Mouse (Mus musculus) heart, adult 2 months (tissue): ENCODE results near the gene Dscam. TPM values are rescaled to one million over a fixed set of nuclear protein-coding genes. Genes with fewer than 3 reads are reported as not detected.

Experiments used
- DNase-seq, 2 experiments: peaks; one replicate each; pipeline ENCODE4 v3.0.0; 2021
- H3K27ac ChIP-seq: fragments of 200-600 bp; 2 replicates; pipeline ENCODE4 v1.8.1; 2022
- H3K27me3 ChIP-seq: fragments of 200-500 bp; 2 replicates; pipeline ENCODE4 v1.6.1; 2012; ENCODE audit warnings: mild to moderate bottlenecking, low read length, inconsistent platforms, mixed read lengths; ENCODE audit not compliant: control insufficient read depth, insufficient read depth
- H3K36me3 ChIP-seq: fragments of 200-500 bp; 2 replicates; pipeline ENCODE4 v1.6.1; 2012; ENCODE audit warnings: low read length, inconsistent platforms; ENCODE audit not compliant: control insufficient read depth, insufficient read depth
- H3K4me1 ChIP-seq: fragments of 200-500 bp; 2 replicates; pipeline ENCODE4 v1.6.1; 2011; ENCODE audit warnings: low read length; ENCODE audit not compliant: control insufficient read depth, insufficient read depth
- H3K4me3 ChIP-seq: fragments of 200-600 bp; 2 replicates; pipeline ENCODE4 v1.8.1; 2022
- H3K79me2 ChIP-seq: fragments of 200-500 bp; replicated peaks from 2 replicates; pipeline ENCODE4 v1.6.1; 2012; ENCODE audit warnings: mild to moderate bottlenecking, inconsistent platforms, low read length, moderate library complexity, mixed read lengths; ENCODE audit not compliant: control insufficient read depth, insufficient read depth
- H3K9ac ChIP-seq: fragments of 200-500 bp; 2 replicates; pipeline ENCODE4 v1.6.1; 2012; ENCODE audit warnings: low read depth, mild to moderate bottlenecking, control low read depth, inconsistent platforms, low read length, mixed read lengths
- CTCF ChIP-seq: fragments of 200-600 bp; IDR thresholded peaks from 2 replicates; pipeline ENCODE4 v1.8.1; 2022; ENCODE audit warnings: antibody characterized with exemption, mild to moderate bottlenecking, moderate library complexity
- EP300 ChIP-seq: fragments of 200-500 bp; IDR thresholded peaks from 2 replicates; pipeline ENCODE4 v1.6.1; 2011; ENCODE audit warnings: low read depth, low read length, control low read depth; ENCODE audit not compliant: insufficient read depth
- POLR2A ChIP-seq: fragments of 200-500 bp; IDR thresholded peaks from 2 replicates; pipeline ENCODE4 v1.6.1; 2011; ENCODE audit warnings: mild to moderate bottlenecking, low read depth, low read length, control low read depth; ENCODE audit not compliant: insufficient read depth
- WGBS: fragments of 180-500 bp; shearing (Covaris S2); methylation state at CpG from one replicate; pipeline ENCODE4 v1.1.7; 2018; 5-methylcytosine and 5-hydroxymethylcytosine counted together
- intact Hi-C: fragments of 180-260 bp; cut with DNase I; formaldehyde crosslinking; loops from one replicate; pipeline ENCODE4 v1.15.1; 2025
- long read RNA-seq: library from polyadenylated mRNA; stranded (forward); transcript quantifications from one replicate; pipeline ENCODE4 v2.0.0, GENCODE M21; 2021
- polyA plus RNA-seq: library from polyadenylated mRNA; depleted of rRNA; stranded (reverse); fragments of >200 nt; gene quantifications from 2 replicates; pipeline ENCODE4 v1.2.3, GENCODE M21; 2012; rRNA removed
- total RNA-seq, 2 experiments: library from RNA; stranded (reverse); gene quantifications; 2 replicates each; pipeline ENCODE4 v1.2.3; 2021

Gene Dscam
- total RNA-seq (not detected), polyA plus RNA-seq (0.06 TPM in 1 of 2 replicates, not detected in the other)
- long read RNA-seq, result 0 reads

GRCm38 (mm10) chr16:97170513-97171081 lies at the start of gene Dscam:
Dscam (minus strand) TSS chr16:97170752.
- Histone ChIP-seq H3K27me3 (peaks cover 2% of the 10 kb centered on the region), H3K27ac (no peak within 1 kb of the TSS), H3K9ac (no peak within 1 kb of the TSS), H3K4me1 (no peaks in the 10 kb centered on the region), H3K36me3 (no peaks in the 10 kb centered on the region), H3K79me2 (no peaks in the 10 kb centered on the region), H3K4me3 (no peak within 1 kb of the TSS)
- TF ChIP-seq CTCF, result no peak
- TF ChIP-seq POLR2A, result no peak
- TF ChIP-seq EP300, result no peak
- 4% methylated on average over 60 of the region's 60 CpGs for WGBS
- no peak for DNase-seq
- intact Hi-C loops, result no loop called here

- WGBS, result 72% methylated on average over 2 of the region's 2 CpGs
- Histone ChIP-seq H3K27me3 (no peaks in the 10 kb centered on the region), H3K9ac (no peak overlapping the region), H3K4me1 (no peaks in the 10 kb centered on the region), H3K79me2 (no peaks in the 10 kb centered on the region), H3K4me3 (no peak overlapping the region), H3K36me3 (no peaks in the 10 kb centered on the region), H3K27ac (no peak overlapping the region)
- no peak for DNase-seq
- TF ChIP-seq EP300 (no peak), POLR2A (no peak), CTCF (no peak)
- intact Hi-C loops, result no loop called here
These were observed 48.8 kb upstream of the Dscam start for GRCm38 (mm10) chr16:97219381-97219780.

- Histone ChIP-seq H3K4me1 (no peaks in the 10 kb centered on the region), H3K27ac (no peak overlapping the region), H3K27me3 (no peaks in the 10 kb centered on the region), H3K9ac (no peak overlapping the region), H3K79me2 (no peaks in the 10 kb centered on the region), H3K4me3 (no peak overlapping the region), H3K36me3 (no peaks in the 10 kb centered on the region)
- intact Hi-C loops, result no loop called here
- WGBS, result 50% methylated on average over 5 of the region's 5 CpGs
- DNase-seq, result no peak
- TF ChIP-seq POLR2A (no peak), CTCF (no peak), EP300 (no peak)
These were observed 39.4 kb upstream of the Dscam start for GRCm38 (mm10) chr16:97209997-97210396.

GRCm38 (mm10) chr16:97208276-97208675 lies 37.7 kb upstream of the Dscam start:
- Histone ChIP-seq H3K79me2 (no peaks in the 10 kb centered on the region), H3K36me3 (no peaks in the 10 kb centered on the region), H3K27ac (no peak overlapping the region), H3K9ac (no peak overlapping the region), H3K27me3 (no peaks in the 10 kb centered on the region), H3K4me1 (no peaks in the 10 kb centered on the region), H3K4me3 (no peak overlapping the region)
- TF ChIP-seq CTCF, result no peak
- TF ChIP-seq EP300, result no peak
- no peak for TF ChIP-seq POLR2A
- intact Hi-C loops, result no loop called here
- 55% methylated on average over 2 of the region's 2 CpGs for WGBS
- DNase-seq, result no peak

GRCm38 (mm10) chr16:97204090-97204489 lies 33.5 kb upstream of the Dscam start:
- H3K27ac ChIP-seq, result no peak overlapping the region
- DNase-seq, result no peak
- H3K4me3 ChIP-seq, result no peak overlapping the region
- TF ChIP-seq EP300 (no peak), POLR2A (no peak), CTCF (no peak)
- H3K4me1 ChIP-seq, result no peaks in the 10 kb centered on the region
- intact Hi-C loops, result no loop called here
- WGBS, result 55% methylated on average over 2 of the region's 2 CpGs
- H3K79me2 ChIP-seq, result no peaks in the 10 kb centered on the region
- H3K9ac ChIP-seq, result no peak overlapping the region
- H3K27me3 ChIP-seq, result no peaks in the 10 kb centered on the region
- no peaks in the 10 kb centered on the region for H3K36me3 ChIP-seq

- Histone ChIP-seq H3K27ac (no peak overlapping the region), H3K27me3 (no peaks in the 10 kb centered on the region), H3K36me3 (no peaks in the 10 kb centered on the region), H3K79me2 (no peaks in the 10 kb centered on the region), H3K4me1 (no peaks in the 10 kb centered on the region), H3K4me3 (no peak overlapping the region), H3K9ac (no peak overlapping the region)
- intact Hi-C loops, result no loop called here
- TF ChIP-seq POLR2A (no peak), EP300 (no peak), CTCF (no peak)
- DNase-seq, result no peak
- 84% methylated on average over 2 of the region's 2 CpGs for WGBS
These were observed 33.0 kb upstream of the Dscam start for GRCm38 (mm10) chr16:97203554-97203953.
